Comparison of ENCODE assay signal across 15 mouse cellular contexts in genomic region chr11:94425656-94426055, GRCm38 (mm10). TPM values are rescaled to one million over a fixed set of nuclear protein-coding genes. Genes with fewer than 3 reads are reported as not detected.
DNase-seq lines count a peak whose midpoint lies in the region.
"Had no signal": no experiment of that assay in that cellular context is flagged by ENCODE, and none has a peak within 500 bp of the region (broad histone marks: within the 10 kb centered on the region; RNA-seq: fewer than 3 reads in every experiment).

No protein-coding gene starts in this region.

- peak; percentile 59 to 64 for DNase-seq in frontal cortex, postnatal 36 days (ENCODE audit: low spot score in 2 of 2)
- no peak for DNase-seq in frontal cortex, postnatal 10 days (ENCODE audit: low spot score in 2 of 2)
- DNase-seq in left cerebral cortex, postnatal 25 days (ENCODE audit: low spot score in 2 of 2) = peak; percentile 48 to 81
- no peak for DNase-seq in left cerebral cortex, postnatal 14 days (ENCODE audit: low spot score in 2 of 2)
- peak; percentile 48 for DNase-seq in right cerebral cortex, postnatal 25 days
- no peak for DNase-seq in right cerebral cortex, postnatal 10 days (ENCODE audit: low spot score in 2 of 2)
- DNase-seq in thymus, postnatal 36 days = no peak
- DNase-seq: adrenal gland, postnatal 36 days; B cell, adult 2 months; cerebellum, adult 11 months; heart, postnatal 36 days; layer of hippocampus, postnatal 36 days; liver; lung, postnatal 36 days; thymus, postnatal 25 days had no signal

- intact Hi-C loops in left cerebral cortex, postnatal 25 days (cut with DNase I) = loop anchor here (2.0 kb wide), 2 partner anchors 29 to 47 kb away; no protein-coding TSS in a partner anchor
- intact Hi-C loops in left cerebral cortex, postnatal 14 days (cut with DNase I) = no loop called here

RNA-seq across cellular contexts. Expression of gene Abcc3, which starts 32.9 kb away (rescaled TPM):
- 1 to 10 TPM; 2.0 to 2.9 TPM for total RNA-seq in left cerebral cortex, postnatal 25 days (2021)
- 1 to 10 TPM; 1.6 to 2.3 TPM for total RNA-seq in left cerebral cortex, postnatal 14 days (2021)

RNA-seq across cellular contexts. Expression of gene Cacna1g, which starts 48.3 kb away (rescaled TPM):
- 10 to 100 TPM; 83.4 to 92.5 TPM for total RNA-seq in left cerebral cortex, postnatal 25 days (2021)
- 100 to 1,000 TPM; 107 to 130 TPM for total RNA-seq in left cerebral cortex, postnatal 14 days (2021)

Comparison
In these comparisons a context has a peak if more than half of its experiments do, and no peak if none do; other contexts are left out.
1. DNase-seq: peak in frontal cortex, postnatal 36 days (2 of 2), left cerebral cortex, postnatal 25 days (2 of 2) and right cerebral cortex, postnatal 25 days (single experiment); none in frontal cortex, postnatal 10 days (0 of 2), left cerebral cortex, postnatal 14 days (0 of 2), right cerebral cortex, postnatal 10 days (0 of 2) and thymus, postnatal 36 days (0 of 2).